Mouse (Mus musculus): ENCODE data around the gene Ankrd50. TPM values are rescaled to one million over a fixed set of nuclear protein-coding genes. Genes with fewer than 3 reads are reported as not detected.

The Ankrd50 gene
- polyA plus RNA-seq, 1 experiment from 2014 or later, result 18.2 TPM

GRCm38 (mm10) chr3:38423966-38424365, 60.7 kb downstream of the Ankrd50 start:
- Histone ChIP-seq H3K27ac (ENCODE audit: low read length) (no peak overlapping the region), H3K9me3 (ENCODE audit: low read length) (peaks cover 3% of the 10 kb centered on the region; the same call in 1 of the 2 replicates), H3K4me1 (ENCODE audit: insufficient read depth, low read length) (no peaks in the 10 kb centered on the region), H3K36me3 (ENCODE audit: insufficient read depth, low read length) (no peaks in the 10 kb centered on the region), H3K27me3 (ENCODE audit: insufficient read depth, low read length) (no peaks in the 10 kb centered on the region), H3K9ac (replicated peaks; ENCODE audit: low read length) (no peak overlapping the region), H3K4me2 (replicated peaks; ENCODE audit: low read depth, low read length) (no peak overlapping the region), H3K4me3 (ENCODE audit: low read length) (no peak overlapping the region)
- WGBS, result 65% methylated on average over 4 of the region's 4 CpGs
- no peak for ATAC-seq (ENCODE audit: low FRiP score, low TSS enrichment)

- H3K9ac ChIP-seq (replicated peaks; ENCODE audit: low read length), result no peak overlapping the region
- H3K4me2 ChIP-seq (replicated peaks; ENCODE audit: low read depth, low read length), result no peak overlapping the region
- no peak overlapping the region for H3K27ac ChIP-seq (ENCODE audit: low read length)
- H3K36me3 ChIP-seq (ENCODE audit: insufficient read depth, low read length), result no peaks in the 10 kb centered on the region
- H3K4me3 ChIP-seq (ENCODE audit: low read length), result no peak overlapping the region
- no peak for ATAC-seq (ENCODE audit: low FRiP score, low TSS enrichment)
- WGBS, result 86% methylated on average over 3 of the region's 3 CpGs
- H3K9me3 ChIP-seq (ENCODE audit: low read length), result peaks cover 3% of the 10 kb centered on the region; the same call in 1 of the 2 replicates
- peaks cover 4% of the 10 kb centered on the region for H3K4me1 ChIP-seq (ENCODE audit: insufficient read depth, low read length)
- no peaks in the 10 kb centered on the region for H3K27me3 ChIP-seq (ENCODE audit: insufficient read depth, low read length)
Observed at GRCm38 (mm10) chr3:38419896-38420295, 64.7 kb downstream of the Ankrd50 start.

- 53% methylated on average over 3 of the region's 3 CpGs for WGBS
- H3K36me3 ChIP-seq (ENCODE audit: insufficient read depth, low read length), result no peaks in the 10 kb centered on the region
- peak; percentile 86 for ATAC-seq (ENCODE audit: low FRiP score, low TSS enrichment)
- no peak overlapping the region for H3K4me3 ChIP-seq (ENCODE audit: low read length)
- no peaks in the 10 kb centered on the region for H3K27me3 ChIP-seq (ENCODE audit: insufficient read depth, low read length)
- H3K27ac ChIP-seq (ENCODE audit: low read length), result no peak overlapping the region
- H3K4me1 ChIP-seq (ENCODE audit: insufficient read depth, low read length), result peaks cover 4% of the 10 kb centered on the region
- H3K4me2 ChIP-seq (replicated peaks; ENCODE audit: low read depth, low read length), result no peak overlapping the region
- no peaks in the 10 kb centered on the region for H3K9me3 ChIP-seq (ENCODE audit: low read length)
- no peak overlapping the region for H3K9ac ChIP-seq (replicated peaks; ENCODE audit: low read length)
Observed at GRCm38 (mm10) chr3:38415292-38415930, 69.2 kb downstream of the Ankrd50 start.
